Mouse (Mus musculus) stomach, postnatal 0 days (tissue): ENCODE data around the gene Dlgap1.

Source experiments
- CTCF ChIP-seq: IDR thresholded peaks from 2 replicates; pipeline ENCODE4 v1.5.1; 2016; ENCODE audit warnings: antibody characterized with exemption, low read depth, mild to moderate bottlenecking, moderate library complexity
- EP300 ChIP-seq: optimal IDR thresholded peaks from 2 replicates; pipeline ENCODE3; 2016; ENCODE audit warnings: antibody characterized with exemption

DNA sequence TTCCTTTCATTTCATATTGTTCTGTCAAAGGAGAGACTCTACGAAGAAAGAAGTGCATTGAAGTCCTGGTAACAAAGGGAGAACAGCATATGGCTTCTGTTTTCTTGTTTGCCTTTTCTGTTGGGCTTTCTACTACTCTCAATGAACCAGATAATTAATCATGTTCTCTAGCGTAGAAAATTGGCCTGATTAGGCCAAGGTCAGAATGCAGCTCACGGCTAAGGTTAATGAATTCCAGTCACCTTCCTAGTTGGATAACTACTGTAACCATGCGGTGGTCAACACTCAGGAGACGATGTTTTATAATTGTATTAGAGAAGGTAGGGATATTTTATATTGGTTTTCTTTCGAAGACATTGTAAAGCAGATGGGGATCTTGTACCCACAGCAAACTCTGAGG lies 279.4 kb downstream of the Dlgap1 start:
- TF ChIP-seq CTCF = no peak
- no peak for TF ChIP-seq EP300
